Mouse (Mus musculus) large intestine, adult 2 months (tissue): ENCODE results near the gene Ms4a14. TPM values are rescaled to one million over a fixed set of nuclear protein-coding genes. Genes with fewer than 3 reads are reported as not detected.
"Not testable (repeated sequence)": the region's sequence is repeated elsewhere in the genome, so short reads cannot be mapped to it uniquely, and the experiment has no call there.

Source experiments
- DNase-seq: peaks from one replicate; pipeline ENCODE4 v3.0.0-alpha.2; 2012; ENCODE audit warnings: low read depth, low spot score
- WGBS: fragments of 180-500 bp; shearing (Covaris S2); methylation state at CpG from one replicate; pipeline ENCODE4 v1.1.7; 2018; 5-methylcytosine and 5-hydroxymethylcytosine counted together
- polyA plus RNA-seq: library from polyadenylated mRNA; depleted of rRNA; stranded (reverse); fragments of >200 nt; gene quantifications from 2 replicates; pipeline ENCODE4 v1.2.3, GENCODE M21; 2012; rRNA removed

The Ms4a14 gene
- 0.09 and 0.27 TPM in 2 replicates for polyA plus RNA-seq

DNA sequence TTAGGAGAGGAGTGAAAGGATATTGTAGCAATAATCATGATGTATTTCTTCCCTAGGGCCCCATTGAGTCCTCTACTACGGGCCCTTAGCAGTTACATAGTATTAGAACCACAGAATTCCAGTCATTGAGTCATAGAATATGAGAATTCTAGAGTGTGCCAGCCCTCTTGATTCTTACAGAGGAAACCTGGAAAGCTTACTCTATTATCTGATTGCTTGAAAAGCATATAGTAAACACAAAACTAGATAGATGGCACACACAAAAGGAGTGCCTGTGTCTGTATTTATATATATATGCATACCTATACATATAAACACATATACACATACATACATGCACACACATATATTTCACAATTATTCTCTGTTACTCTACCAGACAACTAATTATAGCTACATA lies at the start of gene Ms4a14:
TSS of gene Ms4a14 (minus strand) at position 101 of the 400 bp plus-strand sequence.
- DNase-seq: no peak
- WGBS: 71% methylated on average over 1 of the region's 1 CpGs

DNA sequence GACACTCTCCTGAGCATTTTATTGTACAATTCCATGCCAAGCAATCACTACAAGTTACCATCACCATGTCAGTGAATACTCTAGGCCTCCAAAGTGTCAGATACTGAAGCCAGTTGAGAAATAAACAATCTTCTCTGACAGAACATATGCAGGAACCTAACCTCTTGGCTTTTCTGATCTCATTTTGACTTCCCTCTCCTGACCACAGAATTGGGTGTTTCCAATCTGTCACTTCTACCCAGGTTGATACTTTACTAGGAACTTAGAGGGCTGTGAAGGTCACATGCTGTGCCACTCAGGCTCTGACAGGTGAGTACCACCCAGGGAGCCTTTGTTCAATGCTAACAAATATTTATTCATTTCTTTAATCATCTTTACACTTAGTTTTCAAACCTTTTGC lies 47.7 kb upstream of the Ms4a14 start:
- DNase-seq: no peak

DNA sequence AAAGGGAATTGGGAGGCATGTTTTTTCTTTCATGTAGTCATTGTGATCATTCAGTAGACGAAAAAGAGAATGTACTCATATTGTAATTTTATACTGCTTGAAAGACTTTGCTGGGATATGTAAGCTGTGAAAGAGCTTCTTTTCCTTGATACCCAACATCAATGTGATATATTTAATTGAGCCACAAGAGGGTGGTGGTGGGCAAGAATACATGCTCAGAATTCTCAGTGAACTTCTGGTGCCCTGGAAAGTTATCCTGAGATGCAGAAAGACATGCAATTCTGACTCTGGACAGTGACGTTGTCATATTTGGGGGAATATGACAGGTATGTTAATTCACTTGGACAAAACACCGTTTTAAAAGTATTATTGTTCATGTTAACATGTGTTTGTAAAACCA lies 45.9 kb upstream of the Ms4a14 start:
- WGBS: 49% methylated on average over 3 of the region's 3 CpGs
- no peak for DNase-seq

DNA sequence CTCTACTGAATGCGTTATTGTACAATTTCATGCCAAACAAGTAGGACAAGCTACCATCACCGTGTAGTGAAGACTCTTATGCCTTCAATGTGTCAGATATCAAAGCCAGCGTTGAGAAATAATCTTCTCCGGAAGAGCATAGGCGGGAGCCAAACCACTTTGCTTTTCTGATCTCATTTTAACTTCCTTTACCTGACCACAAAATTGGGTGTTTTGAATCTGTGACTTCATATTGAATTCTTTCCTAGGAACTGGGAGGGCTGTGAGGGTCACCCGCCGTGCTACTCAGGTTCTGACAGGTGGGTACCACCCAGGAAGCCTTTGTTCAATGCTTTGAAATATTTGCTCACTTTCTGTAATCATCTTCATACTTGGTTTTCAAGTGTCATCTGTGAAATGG lies 41.5 kb upstream of the Ms4a14 start:
- WGBS: 74% methylated on average over 7 of the region's 7 CpGs
- no peak for DNase-seq

DNA sequence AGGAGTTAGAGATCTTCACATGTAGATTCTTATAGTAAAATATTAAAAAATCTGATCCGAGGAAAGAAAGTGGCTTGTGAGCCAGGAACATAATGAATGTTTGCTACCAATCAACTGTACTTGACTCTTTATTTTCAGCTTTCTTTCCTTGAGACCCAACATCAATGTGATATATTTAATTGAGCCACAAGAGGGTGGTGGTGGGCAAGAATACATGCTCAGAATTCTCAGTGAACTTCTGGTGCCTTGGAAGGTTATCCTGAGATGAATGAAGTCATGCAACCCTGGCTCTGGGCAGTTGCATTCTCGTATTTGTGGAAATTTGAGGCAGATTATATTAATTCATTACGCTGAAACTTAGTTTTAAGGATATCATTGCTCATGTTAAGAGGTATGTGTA lies 37.6 kb upstream of the Ms4a14 start:
- WGBS: 36% methylated on average over 3 of the region's 3 CpGs
- no peak for DNase-seq

DNA sequence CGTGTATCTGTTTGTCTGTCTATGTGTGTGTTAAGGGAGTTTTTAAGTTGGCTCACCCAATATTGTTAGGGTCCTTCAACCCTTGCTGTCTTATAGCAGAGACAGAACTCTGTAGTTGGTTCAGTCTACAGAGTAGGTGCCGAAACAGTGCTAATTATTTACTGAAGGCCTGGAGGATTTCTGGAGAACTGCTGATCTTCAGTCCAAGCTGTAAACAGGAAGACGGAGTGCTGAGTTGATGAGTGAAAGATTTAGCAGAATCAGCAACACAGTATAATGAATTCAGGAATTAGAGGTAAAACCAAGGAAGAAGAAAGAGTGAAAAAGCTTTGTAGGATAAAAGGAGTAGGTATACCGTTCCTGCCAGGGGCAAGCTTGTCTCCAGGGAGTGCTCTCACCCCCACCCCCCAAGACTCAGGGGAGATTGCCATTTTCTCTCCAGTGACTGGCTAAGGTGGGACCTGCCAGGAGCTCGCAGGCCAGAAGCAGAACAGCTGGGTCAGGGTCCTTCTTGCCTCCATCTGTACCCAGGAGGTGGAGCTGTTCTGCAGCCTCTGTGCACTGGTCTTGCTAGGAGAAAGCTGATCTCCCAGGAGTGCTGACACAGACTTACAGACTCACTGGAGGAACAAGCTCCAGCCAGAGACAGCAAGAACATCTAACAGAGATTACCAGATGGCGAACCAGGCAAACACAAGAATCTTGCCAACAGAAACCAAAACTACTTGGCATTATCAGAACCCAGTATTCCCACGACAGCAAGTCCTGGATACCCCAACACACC lies 35.6 kb upstream of the Ms4a14 start:
- DNase-seq: no peak
- WGBS: 60% methylated on average over 7 of the region's 7 CpGs

DNA sequence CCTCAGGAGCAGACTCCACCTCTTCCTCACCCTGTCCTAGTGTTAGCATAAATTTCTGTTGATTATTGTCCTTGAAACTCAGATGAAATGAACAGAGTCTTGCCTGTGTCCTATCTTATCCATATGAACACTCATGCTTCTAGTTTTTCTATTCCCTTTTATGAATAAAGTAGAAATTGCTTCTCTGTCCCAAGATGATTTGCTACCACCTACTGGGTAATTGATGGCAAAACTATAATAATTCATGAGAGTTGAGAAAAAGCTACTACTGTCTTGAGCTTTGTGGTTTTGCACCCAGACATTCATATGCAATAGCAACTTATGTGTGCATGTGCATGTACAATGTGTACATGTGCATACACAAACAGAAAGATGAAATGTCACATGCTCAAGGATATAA lies 29.7 kb upstream of the Ms4a14 start:
- no peak for DNase-seq

DNA sequence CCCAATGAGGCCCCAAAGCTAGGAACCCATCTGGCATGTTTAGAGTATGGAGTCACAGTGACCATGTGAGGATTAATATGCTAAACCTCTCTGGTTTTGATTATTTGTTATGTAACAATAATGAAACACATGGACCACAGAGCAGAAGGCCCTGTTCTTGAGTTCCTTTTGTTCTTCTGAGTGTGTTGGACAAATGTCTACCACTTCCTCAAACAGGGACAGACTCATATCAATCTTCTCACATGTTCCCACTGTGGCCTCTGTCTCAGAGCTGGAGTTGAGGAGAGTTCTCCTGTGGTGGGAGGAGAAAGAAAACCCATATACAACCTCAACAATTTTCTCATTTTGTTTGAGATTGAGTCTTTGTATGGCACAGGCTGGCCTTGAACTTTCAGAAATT lies 28.9 kb upstream of the Ms4a14 start:
- no peak for DNase-seq

DNA sequence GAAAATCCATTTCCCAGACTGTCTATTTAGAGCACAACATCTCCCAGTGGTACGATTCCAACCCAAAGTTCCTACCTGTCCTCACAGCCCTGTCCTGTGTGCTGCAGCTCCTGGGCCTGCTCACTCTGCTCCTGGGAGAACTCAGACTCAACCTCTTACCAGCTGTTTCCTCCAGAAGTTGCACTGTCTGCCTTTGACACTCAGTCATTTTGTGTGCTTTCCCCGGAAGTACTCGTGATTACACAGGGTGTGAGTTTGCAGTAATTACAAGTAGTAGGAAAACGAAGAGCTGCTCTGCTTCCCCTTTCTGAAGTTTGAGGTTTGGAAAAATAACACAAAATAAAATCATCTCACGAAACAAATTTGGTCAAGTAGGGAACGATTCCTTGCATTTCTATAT lies 21.7 kb upstream of the Ms4a14 start, which contains the start of gene Ms4a7:
TSS of gene Ms4a7 (minus strand) at position 215 of the 400 bp plus-strand sequence.
- WGBS: 60% methylated on average over 6 of the region's 6 CpGs
- DNase-seq: no peak

DNA sequence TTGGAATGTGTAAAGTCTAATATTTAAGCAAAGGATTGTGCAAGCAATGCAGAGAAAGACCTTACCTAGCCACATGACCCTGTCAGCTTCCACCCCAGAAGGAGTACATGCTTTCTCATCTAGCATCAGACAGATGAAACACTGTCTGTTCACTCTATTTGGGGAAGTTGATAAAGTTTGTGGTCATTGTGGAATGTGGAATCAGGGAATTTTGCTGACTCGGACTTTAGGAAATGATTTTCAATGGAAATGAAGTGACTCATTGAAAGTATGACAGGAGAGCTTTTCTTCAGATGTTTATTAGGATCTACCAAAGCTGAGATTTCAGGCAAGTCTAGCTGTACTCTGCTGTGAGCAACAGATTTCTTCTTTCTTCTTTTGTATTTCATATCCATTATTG lies 6.9 kb upstream of the Ms4a14 start:
- WGBS: 78% methylated on average over 1 of the region's 1 CpGs
- DNase-seq: no peak

DNA sequence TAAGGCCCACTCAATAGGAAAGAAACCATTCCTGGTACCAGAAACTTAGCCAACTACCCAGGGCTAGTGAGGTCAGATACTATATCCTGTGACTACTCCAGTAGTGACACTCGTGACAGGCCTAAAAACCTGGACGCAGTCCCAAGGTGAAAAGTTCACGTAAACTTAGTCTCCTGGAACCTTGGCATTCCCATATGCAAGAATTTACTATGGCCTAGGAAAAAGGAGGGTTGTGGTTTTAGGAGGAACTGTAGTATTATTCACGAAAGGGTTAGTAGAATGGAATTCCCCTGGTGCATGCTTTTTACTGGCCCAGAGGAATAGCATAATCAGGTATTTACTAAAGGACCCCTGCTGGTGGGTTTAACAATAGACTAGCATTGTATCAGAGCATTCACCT lies 2.5 kb upstream of the Ms4a14 start:
- DNase-seq: no peak
- 79% methylated on average over 4 of the region's 4 CpGs for WGBS

DNA sequence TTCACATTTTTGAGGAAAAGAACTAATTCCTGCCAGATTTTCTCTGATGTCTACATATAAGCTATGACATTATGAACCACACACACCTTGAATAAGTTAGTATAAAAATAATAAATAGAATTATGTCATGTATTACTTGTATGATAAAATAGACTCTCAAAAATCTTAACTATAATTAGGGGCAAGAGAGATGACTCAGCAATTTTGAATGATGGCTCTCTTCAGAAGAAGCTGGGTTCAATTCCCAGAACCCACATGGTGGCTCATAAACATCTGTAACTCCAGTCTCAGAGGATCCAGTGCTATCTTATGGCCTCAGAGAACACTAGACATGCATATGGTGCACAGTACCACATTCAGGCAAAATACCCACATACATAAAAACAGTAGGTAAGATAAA lies 5.4 kb downstream of the Ms4a14 start:
- DNase-seq: no peak

DNA sequence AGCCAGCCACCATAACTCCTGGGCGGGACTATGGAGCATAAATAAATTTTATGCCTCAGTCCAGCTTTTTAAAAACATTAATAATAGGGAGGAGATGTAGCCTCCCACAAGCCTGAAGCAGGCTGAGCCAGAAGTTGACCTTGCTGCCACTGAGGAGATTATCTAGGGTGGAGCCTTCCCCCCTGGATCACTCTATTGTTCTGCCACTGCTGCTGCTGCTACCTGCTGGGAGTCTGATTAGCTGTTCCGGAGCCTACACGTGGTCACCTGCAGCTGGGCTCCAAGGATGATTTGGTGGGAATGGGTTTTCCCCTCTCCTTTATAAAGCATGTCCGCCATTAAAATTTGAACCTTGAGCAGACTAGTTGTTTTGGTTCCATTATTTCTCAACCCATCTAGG lies 14.7 kb downstream of the Ms4a14 start:
- 72% methylated on average over 4 of the region's 4 CpGs for WGBS
- not testable (repeated sequence) for DNase-seq

DNA sequence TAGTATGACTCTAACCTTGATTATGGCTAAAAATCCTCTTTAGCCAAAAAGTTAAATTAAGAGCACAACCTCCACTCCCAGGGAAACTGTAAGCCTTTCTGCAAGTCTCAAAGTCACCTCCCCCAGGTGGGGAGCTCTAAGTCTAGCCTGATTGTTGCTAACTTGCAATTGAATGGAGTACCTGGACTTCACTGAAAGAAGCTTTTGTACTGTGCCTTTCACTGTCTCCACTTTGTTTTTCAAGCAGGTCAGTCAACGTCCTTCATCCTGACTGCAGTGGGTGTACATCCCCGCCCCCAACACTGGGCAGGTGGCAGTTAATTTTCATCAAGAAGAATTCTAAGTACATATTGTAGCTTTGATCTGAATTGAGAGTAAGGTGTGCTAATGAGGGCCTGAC lies 15.3 kb downstream of the Ms4a14 start:
- 77% methylated on average over 2 of the region's 2 CpGs for WGBS
- DNase-seq: no peak

DNA sequence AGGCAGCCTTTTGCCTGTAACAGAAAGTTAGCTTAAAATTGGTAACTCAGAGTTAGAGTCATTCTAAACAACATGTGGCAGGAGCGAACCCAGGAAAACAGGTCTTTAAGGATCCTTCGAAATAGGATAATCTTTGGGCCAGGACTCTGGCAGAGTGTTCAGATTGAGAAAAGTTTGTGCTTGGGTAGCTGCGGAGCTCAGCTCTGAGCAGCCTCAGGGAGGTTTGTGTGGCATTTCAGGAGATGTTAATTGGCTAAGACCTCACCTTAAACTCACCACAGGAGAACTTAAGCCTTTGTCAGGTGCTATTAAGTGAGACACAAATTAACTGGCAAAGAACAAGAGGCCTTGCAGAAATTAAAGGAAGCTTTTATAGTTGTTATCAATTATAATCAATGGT lies 20.6 kb downstream of the Ms4a14 start:
- WGBS: 35% methylated on average over 3 of the region's 3 CpGs
- DNase-seq: not testable (repeated sequence)

DNA sequence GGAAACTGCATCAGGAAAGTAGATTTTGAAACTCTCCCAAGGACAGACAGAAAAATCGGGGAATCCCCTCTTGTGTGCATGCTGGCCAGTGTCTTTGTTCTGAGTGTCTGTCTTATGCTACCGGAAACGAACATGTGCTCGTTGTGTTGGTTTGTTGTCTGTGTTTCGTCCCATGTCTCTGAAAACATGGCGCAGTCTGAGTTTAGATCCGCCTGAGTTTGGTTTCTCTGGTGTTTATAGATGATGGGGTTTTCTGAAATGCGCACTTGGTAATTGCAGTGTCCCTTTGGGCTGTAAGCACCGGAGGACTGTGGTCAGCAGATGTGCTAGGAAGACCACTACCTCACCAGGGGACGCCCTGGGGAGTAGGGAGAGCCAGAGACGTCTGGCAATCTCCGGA lies 21.3 kb downstream of the Ms4a14 start:
- 12% methylated on average over 12 of the region's 12 CpGs for WGBS
- no peak for DNase-seq

DNA sequence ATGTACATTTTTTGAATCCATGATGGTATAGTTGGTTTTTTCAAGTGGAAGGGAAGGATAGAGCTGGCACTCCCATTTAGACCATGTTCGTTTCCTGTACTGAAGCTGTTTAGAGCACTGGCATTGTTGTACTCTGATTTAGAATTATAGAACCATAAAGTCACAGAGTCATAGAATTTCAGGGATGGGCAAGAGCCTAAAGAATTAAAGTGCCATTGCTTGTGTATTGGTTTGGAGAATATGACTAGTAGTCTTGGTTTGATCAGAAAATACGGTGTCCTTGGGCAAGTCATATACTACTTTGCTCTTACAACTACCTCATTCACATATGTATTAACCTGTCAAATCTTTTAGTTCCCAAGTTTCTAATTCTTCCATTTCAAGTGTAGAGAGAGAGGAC lies 30.5 kb downstream of the Ms4a14 start, which contains the start of gene Ms4a5:
TSS of gene Ms4a5 (minus strand) at position 101 of the 400 bp plus-strand sequence.
- DNase-seq: no peak
- 61% methylated on average over 2 of the region's 2 CpGs for WGBS

DNA sequence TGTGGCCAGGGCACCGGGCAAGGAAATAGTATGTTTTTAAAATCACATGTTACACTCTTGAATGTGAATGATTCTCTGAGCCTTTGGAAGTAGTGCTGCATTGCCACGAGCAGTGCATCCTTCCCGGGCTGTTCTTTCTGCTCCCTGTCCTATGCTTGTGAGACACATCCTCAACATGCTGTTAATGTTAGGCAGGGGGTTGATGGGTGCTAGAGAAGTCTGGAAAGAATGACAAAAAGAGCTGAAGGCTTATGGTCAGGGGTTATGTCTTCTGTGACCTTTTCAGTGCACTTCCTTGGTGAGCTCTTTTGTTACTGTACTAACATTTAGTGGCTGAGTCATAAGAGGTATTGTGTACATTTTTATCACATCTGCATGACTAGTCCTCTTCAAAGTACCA lies 34.0 kb downstream of the Ms4a14 start:
- no peak for DNase-seq
- WGBS: 76% methylated on average over 3 of the region's 3 CpGs

DNA sequence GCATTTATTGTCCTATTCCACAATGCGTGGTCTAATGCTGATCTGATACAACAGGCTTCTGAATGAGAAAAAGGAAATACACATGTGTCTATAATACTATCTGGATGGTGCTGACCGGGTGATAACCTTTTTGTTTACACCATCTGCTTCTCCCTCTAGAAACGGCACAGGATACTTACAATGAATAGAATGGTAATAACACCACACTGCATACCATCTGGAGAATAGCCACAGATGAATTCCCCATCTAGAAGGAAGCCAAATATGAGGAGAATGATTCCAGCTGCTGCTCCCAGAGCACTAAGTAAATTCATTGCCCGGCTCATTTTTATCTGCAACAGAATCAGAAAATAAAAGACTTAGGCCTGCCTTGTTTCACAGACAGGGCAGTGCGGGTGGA lies 37.8 kb downstream of the Ms4a14 start:
- DNase-seq: no peak
- WGBS: 31% methylated on average over 5 of the region's 5 CpGs

DNA sequence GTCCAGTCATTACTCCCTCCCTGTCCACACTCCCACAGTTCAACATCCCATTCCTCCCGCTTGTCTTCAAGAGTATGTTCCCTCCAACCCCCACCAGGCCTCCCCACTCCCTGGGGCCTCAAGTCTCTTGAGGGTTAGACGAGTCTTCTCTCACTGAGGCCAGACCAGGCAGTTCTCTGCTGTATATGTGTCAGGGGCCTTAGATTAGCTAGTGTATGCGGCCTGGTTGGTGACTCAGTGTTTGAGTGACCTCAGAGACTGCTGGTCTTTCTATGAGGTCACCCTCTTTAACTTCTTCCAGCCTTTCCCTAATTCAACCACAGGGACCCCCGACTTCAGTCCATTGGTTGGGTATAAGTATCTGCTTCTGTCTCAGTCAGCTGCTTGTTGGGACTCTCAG lies 47.3 kb downstream of the Ms4a14 start:
- WGBS: 77% methylated on average over 4 of the region's 4 CpGs
- no peak for DNase-seq

DNA sequence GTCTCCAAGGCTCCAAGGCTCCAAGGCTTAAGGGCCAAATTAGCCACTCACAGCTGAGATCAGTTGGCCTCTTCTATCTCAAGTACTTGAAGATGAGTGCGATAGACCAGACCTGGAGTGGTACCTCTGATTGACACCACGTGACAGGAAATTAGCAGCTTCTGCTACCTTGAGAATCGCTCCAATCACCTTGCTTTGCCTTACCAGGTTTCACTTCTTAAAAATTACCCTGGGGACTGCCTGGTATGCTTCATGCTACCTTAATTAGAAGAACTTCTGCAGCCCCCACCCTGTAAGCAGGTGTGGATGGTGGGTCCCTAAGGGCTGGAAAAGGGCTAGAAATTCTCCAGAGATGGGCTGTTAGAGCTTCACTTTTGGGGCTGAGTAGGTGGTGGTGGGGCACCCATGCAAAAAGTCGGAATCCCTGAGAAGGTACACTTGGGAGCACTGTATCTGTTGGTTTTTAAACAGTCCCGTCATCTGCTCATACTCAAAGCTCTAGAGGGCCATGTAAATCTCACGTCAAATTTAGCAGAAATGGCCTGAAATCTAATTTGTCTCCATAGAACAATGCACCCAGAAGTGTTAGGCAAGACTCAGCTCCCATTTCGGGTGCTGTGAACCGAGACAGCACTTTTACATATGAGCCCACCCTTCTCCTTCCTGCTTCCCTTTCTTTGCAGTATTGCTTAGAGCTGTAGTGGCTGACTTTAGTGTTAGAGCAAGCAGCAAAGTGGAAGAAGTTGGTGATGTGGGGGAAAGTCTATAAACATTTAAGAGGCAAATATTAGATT lies 48.0 kb downstream of the Ms4a14 start, which contains the start of gene Ms4a1:
TSS of gene Ms4a1 (minus strand) at position 190 of the 794 bp plus-strand sequence.
- DNase-seq: no peak
- WGBS: 87% methylated on average over 8 of the region's 8 CpGs
